Mouse (Mus musculus) MEL-GATA-1-ER (cell line): ENCODE results near the gene Fxyd5.

Source experiments
- DNase-seq: peaks from one replicate; pipeline ENCODE4 v3.0.0-alpha.2; 2012; ENCODE audit warnings: low read depth; ENCODE audit errors: extremely low read depth

Gene Fxyd5

GRCm38 (mm10) chr7:30988519-30989162 lies 53.6 kb downstream of the Fxyd5 start:
- no peak for DNase-seq

GRCm38 (mm10) chr7:30985357-30985756 lies 56.9 kb downstream of the Fxyd5 start:
- DNase-seq = no peak
